In genomic region chr14:103069864-103070611, GRCm38 (mm10) we compare ENCODE assay signal across 7 mouse cellular contexts. TPM values are rescaled to one million over a fixed set of nuclear protein-coding genes. Genes with fewer than 3 reads are reported as not detected.
DNase-seq lines count a peak whose midpoint lies in the region; ATAC-seq lines count a peak whose summit lies in the region.

TSS of gene Cln5 (plus strand) at chr14:103070216.

- H3K4me3 ChIP-seq in embryonic facial prominence, embryonic 11.5 days (ENCODE audit: low read depth, low read length), result peak within 1 kb of the TSS; percentile 64
- H3K4me3 ChIP-seq in limb, embryonic 11.5 days (ENCODE audit: low read depth, low read length), result peak within 1 kb of the TSS; percentile 72
- peak within 1 kb of the TSS; percentile 67 for H3K4me3 ChIP-seq in midbrain, embryonic 14.5 days (replicated peaks; ENCODE audit: low read depth, low read length)

- H3K4me1 ChIP-seq in embryonic facial prominence, embryonic 11.5 days (ENCODE audit: control insufficient read depth, insufficient read depth, low read length), result no peaks in the 10 kb centered on the region
- 0 out of 2 replicates have a peak, but pooled peaks cover 3% of the 10 kb centered on the region for H3K4me1 ChIP-seq in limb, embryonic 11.5 days (ENCODE audit: control insufficient read depth, insufficient read depth, low read length)
- peaks cover 9% of the 10 kb centered on the region; the same call in 1 of the 2 replicates for H3K4me1 ChIP-seq in midbrain, embryonic 14.5 days (ENCODE audit: control insufficient read depth, insufficient read depth, low read length)

- peaks cover 2% of the 10 kb centered on the region; the same call in 1 of the 2 replicates for H3K36me3 ChIP-seq in embryonic facial prominence, embryonic 11.5 days (replicated peaks; ENCODE audit: control insufficient read depth, insufficient read depth, low read depth, low read length)
- peaks cover 5% of the 10 kb centered on the region; the same call in 1 of the 2 replicates for H3K36me3 ChIP-seq in limb, embryonic 11.5 days (ENCODE audit: control insufficient read depth, insufficient read depth, low read length)
- H3K36me3 ChIP-seq in midbrain, embryonic 14.5 days (ENCODE audit: control insufficient read depth, insufficient read depth, low read length), result no peaks in the 10 kb centered on the region; the same call in 1 of the 2 replicates

- H3K9me3 ChIP-seq in embryonic facial prominence, embryonic 11.5 days (replicated peaks; ENCODE audit: control insufficient read depth, low read length), result no peaks in the 10 kb centered on the region
- no peaks in the 10 kb centered on the region for H3K9me3 ChIP-seq in limb, embryonic 11.5 days (ENCODE audit: control insufficient read depth, low read length)
- no peaks in the 10 kb centered on the region for H3K9me3 ChIP-seq in midbrain, embryonic 14.5 days (ENCODE audit: control insufficient read depth, low read length)

- H3K4me2 ChIP-seq in embryonic facial prominence, embryonic 11.5 days (ENCODE audit: low read depth, low read length), result peak within 1 kb of the TSS; percentile 84
- H3K4me2 ChIP-seq in limb, embryonic 11.5 days (ENCODE audit: low read depth, severe bottlenecking), result peak within 1 kb of the TSS; percentile 88
- H3K4me2 ChIP-seq in midbrain, embryonic 14.5 days (ENCODE audit: low read length), result peak within 1 kb of the TSS; percentile 87

- H3K27ac ChIP-seq in embryonic facial prominence, embryonic 11.5 days (replicated peaks; ENCODE audit: low read depth, low read length), result peak within 1 kb of the TSS; percentile 66; the same call in 1 of the 2 replicates
- H3K27ac ChIP-seq in limb, embryonic 11.5 days (replicated peaks; ENCODE audit: low read depth, low read length), result peak within 1 kb of the TSS; percentile 52; the same call in 1 of the 2 replicates
- H3K27ac ChIP-seq in midbrain, embryonic 14.5 days (replicated peaks; ENCODE audit: low read depth, low read length), result peak within 1 kb of the TSS; percentile 81

- H3K9ac ChIP-seq in embryonic facial prominence, embryonic 11.5 days (replicated peaks; ENCODE audit: low read length), result peak within 1 kb of the TSS; percentile 82
- peak within 1 kb of the TSS; percentile 72 for H3K9ac ChIP-seq in limb, embryonic 11.5 days (ENCODE audit: low read length)
- H3K9ac ChIP-seq in midbrain, embryonic 14.5 days (replicated peaks; ENCODE audit: low read length), result peak within 1 kb of the TSS; percentile 63

- peak; percentile 98 for ATAC-seq in embryonic facial prominence, embryonic 11.5 days (replicated peaks; ENCODE audit: insufficient number of reproducible peaks, low FRiP score, low TSS enrichment, low read depth)
- ATAC-seq in limb, embryonic 11.5 days (ENCODE audit: insufficient number of reproducible peaks, low FRiP score, low TSS enrichment, low read depth), result peak; percentile 98
- ATAC-seq in midbrain, embryonic 14.5 days (ENCODE audit: low FRiP score, low TSS enrichment), result peak; percentile 96

- H3K27me3 ChIP-seq in embryonic facial prominence, embryonic 11.5 days (ENCODE audit: control insufficient read depth, insufficient read depth, low read length), result no peaks in the 10 kb centered on the region
- no peaks in the 10 kb centered on the region for H3K27me3 ChIP-seq in limb, embryonic 11.5 days (ENCODE audit: control insufficient read depth, insufficient read depth, low read length)
- no peaks in the 10 kb centered on the region for H3K27me3 ChIP-seq in midbrain, embryonic 14.5 days (ENCODE audit: control insufficient read depth, insufficient read depth, low read length)

- DNase-seq in adrenal gland, postnatal 14 days, result peak; percentile 98
- peak; percentile 96 for DNase-seq in embryonic facial prominence, embryonic 11.5 days (ENCODE audit: low spot score)
- peak; percentile 100 for DNase-seq in heart, adult 11 months
- peak; percentile 96 for DNase-seq in kidney, adult 18-20 months
- peak; percentile 93 for DNase-seq in limb, embryonic 11.5 days (ENCODE audit: low spot score)
- DNase-seq in midbrain, embryonic 14.5 days, result peak; percentile 97
- DNase-seq in spleen, adult 18-20 months, result peak; percentile 92 to 93

- WGBS in embryonic facial prominence, embryonic 11.5 days, result under 1% methylated on average over 65 of the region's 65 CpGs
- WGBS in limb, embryonic 11.5 days, result under 1% methylated on average over 65 of the region's 65 CpGs
- under 1% methylated on average over 65 of the region's 65 CpGs for WGBS in midbrain, embryonic 14.5 days

RNA-seq across cellular contexts. Expression of gene Cln5, which starts in this region (rescaled TPM):
- total RNA-seq in adrenal gland, postnatal 14 days (2021), result 24.1 and 26.0 TPM in 2 replicates
- polyA plus RNA-seq in embryonic facial prominence, embryonic 11.5 days (2014; fragmentation: Nextera tagmentation; extraction: Ambion mirVana), result 31.8 and 34.3 TPM in 2 replicates
- polyA plus RNA-seq in limb, embryonic 11.5 days (2014; fragmentation: Nextera tagmentation; extraction: Ambion mirVana), result 27.9 and 29.8 TPM in 2 replicates
- polyA plus RNA-seq in midbrain, embryonic 14.5 days (2014; fragmentation: Nextera tagmentation; extraction: Ambion mirVana), result 9.0 and 13.3 TPM in 2 replicates

Comparison
In these comparisons a context has a peak if more than half of its experiments do, and no peak if none do; other contexts are left out.
1. Peak in every context shown above with its lines: DNase-seq, ATAC-seq, H3K4me3 ChIP-seq and H3K27ac ChIP-seq.